Mouse (Mus musculus): ENCODE measurements around the gene Arhgap5. TPM values are rescaled to one million over a fixed set of nuclear protein-coding genes. Genes with fewer than 3 reads are reported as not detected.
A peak's percentile ranks its signal among the peaks of the same experiment; 100 is the strongest.

Arhgap5 gene
- polyA plus RNA-seq, 1 experiment from 2014 or later: 31.7 TPM

DNA sequence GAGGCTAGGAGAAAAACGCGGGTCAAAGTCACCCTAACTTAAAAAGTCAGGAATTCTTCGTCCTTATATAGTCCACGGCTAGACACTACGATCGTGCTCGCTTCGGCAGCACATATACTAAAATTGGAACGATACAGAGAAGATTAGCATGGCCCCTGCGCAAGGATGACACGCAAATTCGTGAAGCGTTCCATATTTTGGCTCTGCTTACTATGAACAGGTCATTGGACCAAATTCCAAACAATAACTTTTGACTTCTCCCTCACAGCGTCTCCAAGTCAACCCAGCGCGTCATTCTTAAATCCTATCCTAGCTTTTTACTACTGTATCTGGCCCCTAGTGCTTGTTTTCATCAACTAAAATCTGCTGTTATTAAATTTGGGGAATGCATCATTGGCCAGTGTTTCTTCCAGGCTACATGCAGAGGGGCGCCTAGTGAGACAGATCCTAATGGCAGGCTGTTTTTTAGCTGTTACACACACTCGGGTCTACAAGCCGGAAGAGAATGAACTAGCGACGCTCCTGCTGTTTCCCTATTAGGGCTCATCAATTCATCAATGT lies 100.0 kb downstream of the Arhgap5 start:
- H3K9me3 ChIP-seq (replicated peaks): no peaks in the 10 kb centered on the region
- H3K4me3 ChIP-seq: peak overlapping the region; percentile 90
- peak overlapping the region; percentile 75 for H3K9ac ChIP-seq
- H3K27ac ChIP-seq: peak overlapping the region; percentile 95
- H3K4me2 ChIP-seq: peak overlapping the region; percentile 84
- no peaks in the 10 kb centered on the region for H3K36me3 ChIP-seq
- no peaks in the 10 kb centered on the region for H3K27me3 ChIP-seq
- WGBS: 0% methylated on average over 21 of the region's 21 CpGs
- ATAC-seq (replicated peaks; ENCODE audit: insufficient number of reproducible peaks, insufficient read depth, low FRiP score, low read depth): peak; percentile 82
- H3K4me1 ChIP-seq (replicated peaks): peaks cover 6% of the 10 kb centered on the region

- under 1% methylated on average over 33 of the region's 33 CpGs for WGBS
- peak overlapping the region; percentile 75 for H3K9ac ChIP-seq
- H3K4me1 ChIP-seq (replicated peaks): peaks cover 6% of the 10 kb centered on the region
- ATAC-seq (replicated peaks; ENCODE audit: insufficient number of reproducible peaks, insufficient read depth, low FRiP score, low read depth): peak; percentile 81
- H3K4me2 ChIP-seq: peak overlapping the region; percentile 84
- no peaks in the 10 kb centered on the region for H3K27me3 ChIP-seq
- H3K36me3 ChIP-seq: no peaks in the 10 kb centered on the region
- H3K27ac ChIP-seq: peak overlapping the region; percentile 95
- H3K9me3 ChIP-seq (replicated peaks): no peaks in the 10 kb centered on the region
- H3K4me3 ChIP-seq: peak overlapping the region; percentile 90
Measured at GRCm38 (mm10) chr12:52604256-52604991, 100.7 kb downstream of the Arhgap5 start.

DNA sequence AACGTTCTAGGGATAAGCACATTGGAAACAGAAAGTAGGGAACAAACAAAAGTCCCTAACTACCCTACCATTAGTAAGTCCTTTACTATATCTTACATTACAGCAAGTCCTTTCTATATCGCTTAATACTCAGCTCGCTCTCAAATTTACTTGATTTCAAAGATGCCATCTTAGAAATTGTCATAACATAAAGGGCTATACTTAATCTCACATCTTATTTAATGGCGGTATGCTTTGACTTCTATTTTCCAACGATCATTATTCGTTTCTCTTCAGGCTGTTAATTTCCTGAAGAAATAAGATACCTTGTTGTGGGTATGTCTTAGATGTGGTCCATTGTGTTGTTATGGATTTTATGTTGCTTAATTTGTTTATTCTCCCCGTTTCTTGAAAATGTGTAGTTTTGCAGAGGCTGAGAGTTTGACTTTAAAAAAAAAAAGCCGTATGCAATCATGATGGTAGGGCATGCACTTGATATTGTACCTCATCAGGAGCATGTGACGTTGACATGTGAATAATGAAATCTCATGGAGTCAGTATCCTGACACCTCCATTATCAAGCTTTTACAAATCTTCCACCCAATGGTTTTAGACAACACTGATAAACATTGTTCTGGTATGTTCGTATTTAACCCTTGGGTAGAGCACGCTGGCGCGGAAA lies 101.3 kb downstream of the Arhgap5 start:
- ATAC-seq (replicated peaks; ENCODE audit: insufficient number of reproducible peaks, insufficient read depth, low FRiP score, low read depth): no peak
- H3K36me3 ChIP-seq: no peaks in the 10 kb centered on the region

DNA sequence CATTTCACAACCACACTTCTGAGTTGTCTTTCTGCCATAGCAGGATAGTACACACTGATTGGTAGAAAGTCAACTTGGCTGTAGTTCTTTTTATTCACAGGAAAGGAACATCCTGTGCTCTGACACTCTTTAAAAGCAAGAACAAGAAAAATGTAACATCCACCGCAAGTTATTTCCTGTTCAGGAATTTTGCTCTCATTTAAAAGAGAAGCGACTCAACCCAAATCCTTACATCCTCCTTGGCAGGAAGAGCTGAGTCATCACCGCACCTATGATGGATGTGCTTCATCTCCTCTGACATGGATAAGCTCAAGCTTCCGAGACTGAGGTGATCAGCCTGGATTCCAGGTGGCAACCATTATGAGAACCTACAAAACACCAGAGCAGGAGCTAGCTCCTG lies 103.6 kb downstream of the Arhgap5 start:
- Histone ChIP-seq H3K36me3 (no peaks in the 10 kb centered on the region), H3K4me1 (replicated peaks) (peaks cover 2% of the 10 kb centered on the region), H3K4me3 (no peak overlapping the region), H3K9ac (no peak overlapping the region), H3K27ac (no peak overlapping the region), H3K27me3 (no peaks in the 10 kb centered on the region), H3K9me3 (replicated peaks) (no peaks in the 10 kb centered on the region), H3K4me2 (no peak overlapping the region)
- ATAC-seq (replicated peaks; ENCODE audit: insufficient number of reproducible peaks, insufficient read depth, low FRiP score, low read depth): no peak
- 52% methylated on average over 4 of the region's 4 CpGs for WGBS

More for the DNA sequence above, 101.3 kb downstream of the Arhgap5 start:
- WGBS: 44% methylated on average over 13 of the region's 13 CpGs
- peak overlapping the region; percentile 90 for H3K4me3 ChIP-seq
- H3K9ac ChIP-seq: peak overlapping the region; percentile 75
- peaks cover 6% of the 10 kb centered on the region for H3K4me1 ChIP-seq (replicated peaks)
- no peaks in the 10 kb centered on the region for H3K9me3 ChIP-seq (replicated peaks)
- H3K27me3 ChIP-seq: no peaks in the 10 kb centered on the region
- H3K27ac ChIP-seq: peak overlapping the region; percentile 95
- peak overlapping the region; percentile 84 for H3K4me2 ChIP-seq

- H3K9ac ChIP-seq: no peak overlapping the region
- no peak for ATAC-seq (replicated peaks; ENCODE audit: insufficient number of reproducible peaks, insufficient read depth, low FRiP score, low read depth)
- no peaks in the 10 kb centered on the region for H3K36me3 ChIP-seq
- 71% methylated on average over 3 of the region's 3 CpGs for WGBS
- no peak overlapping the region for H3K4me2 ChIP-seq
- no peaks in the 10 kb centered on the region for H3K4me1 ChIP-seq (replicated peaks)
- H3K27ac ChIP-seq: no peak overlapping the region
- no peaks in the 10 kb centered on the region for H3K27me3 ChIP-seq
- no peaks in the 10 kb centered on the region for H3K9me3 ChIP-seq (replicated peaks)
- no peak overlapping the region for H3K4me3 ChIP-seq
Measured at GRCm38 (mm10) chr12:52615703-52616102, 111.9 kb downstream of the Arhgap5 start.

DNA sequence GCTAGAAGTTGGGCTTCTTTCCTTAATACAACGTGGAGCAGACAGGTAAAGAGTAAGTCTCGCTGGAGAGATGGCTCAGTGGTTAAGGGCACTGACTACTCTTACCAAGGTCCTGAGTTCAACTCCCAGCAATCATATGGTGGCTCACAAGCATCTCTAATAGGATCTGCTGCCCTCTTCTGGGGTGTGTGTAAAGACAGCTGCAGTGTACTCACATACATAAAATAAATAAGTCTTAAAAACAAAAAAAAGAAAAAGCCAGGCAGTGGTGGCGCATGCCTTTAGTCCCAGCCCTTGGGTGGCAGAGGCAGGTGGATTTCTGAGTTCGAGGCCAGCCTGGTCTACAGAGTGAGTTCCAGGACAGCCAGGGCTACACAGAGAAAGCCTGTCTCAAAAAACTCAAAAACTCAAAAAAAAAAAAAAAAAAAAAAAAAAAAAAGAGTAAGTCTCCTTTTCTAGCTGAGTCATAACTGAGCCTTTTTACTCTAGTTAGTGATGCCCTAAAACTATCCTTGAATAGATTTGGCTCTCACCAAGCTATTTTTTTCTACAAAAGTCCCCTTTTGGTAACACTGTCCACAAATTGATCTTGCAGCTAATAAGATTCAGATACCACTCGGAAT lies 114.8 kb downstream of the Arhgap5 start:
- WGBS: 78% methylated on average over 5 of the region's 5 CpGs
- no peak overlapping the region for H3K27ac ChIP-seq
- no peak overlapping the region for H3K9ac ChIP-seq
- no peaks in the 10 kb centered on the region for H3K4me1 ChIP-seq (replicated peaks)
- H3K9me3 ChIP-seq (replicated peaks): no peaks in the 10 kb centered on the region
- ATAC-seq (replicated peaks; ENCODE audit: insufficient number of reproducible peaks, insufficient read depth, low FRiP score, low read depth): no peak
- no peak overlapping the region for H3K4me2 ChIP-seq
- no peaks in the 10 kb centered on the region for H3K27me3 ChIP-seq
- no peak overlapping the region for H3K4me3 ChIP-seq
- H3K36me3 ChIP-seq: no peaks in the 10 kb centered on the region

DNA sequence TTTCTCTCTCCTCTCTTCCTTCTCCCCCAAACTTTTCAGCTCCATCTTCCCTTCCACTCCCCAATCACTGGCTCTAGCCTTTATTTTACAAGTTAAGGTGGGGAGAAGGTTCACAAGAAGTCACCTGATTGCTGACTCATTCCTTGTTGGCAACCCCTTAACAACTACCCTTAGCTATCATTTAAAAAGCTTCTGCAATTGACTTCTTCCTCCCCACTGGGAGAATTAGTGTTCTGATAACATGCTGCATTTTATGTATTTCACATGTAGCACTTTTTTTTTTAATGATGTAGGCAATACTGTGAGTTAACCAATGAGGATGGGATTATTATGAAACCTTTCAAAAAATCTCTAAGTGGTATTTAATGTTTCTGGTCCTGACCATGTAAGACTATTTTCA lies 115.9 kb downstream of the Arhgap5 start:
- H3K4me3 ChIP-seq: no peak overlapping the region
- no peaks in the 10 kb centered on the region for H3K27me3 ChIP-seq
- no peaks in the 10 kb centered on the region for H3K36me3 ChIP-seq
- H3K4me2 ChIP-seq: no peak overlapping the region
- H3K4me1 ChIP-seq (replicated peaks): no peaks in the 10 kb centered on the region
- H3K9me3 ChIP-seq (replicated peaks): no peaks in the 10 kb centered on the region
- H3K27ac ChIP-seq: no peak overlapping the region
- no peak for ATAC-seq (replicated peaks; ENCODE audit: insufficient number of reproducible peaks, insufficient read depth, low FRiP score, low read depth)
- H3K9ac ChIP-seq: no peak overlapping the region

Other genes with a start within 250 kb of the Arhgap5 start
- 9.8 and 10.4 TPM in 2 replicates for gene Akap6, start 195.4 kb downstream of the Arhgap5 start, polyA plus RNA-seq (2015; fragmentation: Nextera tagmentation; extraction: Ambion mirVana)